Mouse (Mus musculus) hindbrain, embryonic 13.5 days (tissue): ENCODE results near the gene Kirrel2. TPM values are rescaled to one million over a fixed set of nuclear protein-coding genes. Genes with fewer than 3 reads are reported as not detected.
"Not testable (repeated sequence)": the region's sequence is repeated elsewhere in the genome, so short reads cannot be mapped to it uniquely, and the experiment has no call there.

Experiments
- ATAC-seq: fragments of 200-750 bp; cut with Nextera tagmentation; 2 replicates; pipeline ENCODE4 v1.8.0; 2017; ENCODE audit warnings: moderate TSS enrichment; ENCODE audit not compliant: low FRiP score
- H3K27ac ChIP-seq: fragments of 300-500 bp; sonication (generic); 2 replicates; pipeline ENCODE4 v1.5.1; 2015; ENCODE audit warnings: inconsistent platforms, mild to moderate bottlenecking, moderate library complexity
- H3K27me3 ChIP-seq: fragments of 300-500 bp; sonication (generic); 2 replicates; pipeline ENCODE4 v1.6.1; 2015; ENCODE audit warnings: mild to moderate bottlenecking, inconsistent platforms
- H3K36me3 ChIP-seq: fragments of 300-500 bp; sonication (generic); 2 replicates; pipeline ENCODE4 v1.6.1; 2015; ENCODE audit warnings: mild to moderate bottlenecking, inconsistent platforms
- H3K4me1 ChIP-seq: fragments of 300-500 bp; sonication (generic); replicated peaks from 2 replicates; pipeline ENCODE4 v1.6.1; 2015; ENCODE audit warnings: inconsistent platforms
- H3K4me2 ChIP-seq: fragments of 300-500 bp; sonication (generic); 2 replicates; pipeline ENCODE4 v1.6.1; 2015; ENCODE audit warnings: inconsistent platforms, mild to moderate bottlenecking, moderate library complexity
- H3K4me3 ChIP-seq: fragments of 300-500 bp; sonication (generic); 2 replicates; pipeline ENCODE4 v1.5.1; 2015; ENCODE audit warnings: mild to moderate bottlenecking, inconsistent platforms
- H3K9ac ChIP-seq: fragments of 300-500 bp; sonication (generic); 2 replicates; pipeline ENCODE4 v1.6.1; 2015; ENCODE audit warnings: mild to moderate bottlenecking, inconsistent platforms
- H3K9me3 ChIP-seq: fragments of 300-500 bp; sonication (generic); 2 replicates; pipeline ENCODE4 v1.6.1; 2016; ENCODE audit warnings: inconsistent platforms
- WGBS: fragments of 180-500 bp; shearing (Covaris S2); methylation state at CpG from one replicate; pipeline ENCODE4 v1.1.7; 2015; 5-methylcytosine and 5-hydroxymethylcytosine counted together
- polyA plus RNA-seq: library from polyadenylated mRNA; unstranded; fragments of >200 nt; fragmentation: Nextera tagmentation; extraction: Ambion mirVana; gene quantifications from 2 replicates; pipeline ENCODE4 v1.2.1, GENCODE M21; 2015

Kirrel2 gene
- 6.6 and 10.0 TPM in 2 replicates for polyA plus RNA-seq

GRCm38 (mm10) chr7:30457629-30458330, at the start of gene Kirrel2, which contains the start of gene Nphs1:
Gene Kirrel2, minus strand, starts transcription at chr7:30457690.
Gene Nphs1, plus strand, starts transcription at chr7:30458315.
- peak; percentile 85 for ATAC-seq
- H3K36me3 ChIP-seq: no peaks in the 10 kb centered on the region
- WGBS: 2% methylated on average over 16 of the region's 16 CpGs

GRCm38 (mm10) chr7:30501159-30501558, 43.7 kb upstream of the Kirrel2 start:
- H3K4me3 ChIP-seq, H3K9me3 ChIP-seq, H3K27ac ChIP-seq, H3K36me3 ChIP-seq, H3K27me3 ChIP-seq, H3K4me2 ChIP-seq, ATAC-seq, H3K9ac ChIP-seq, H3K4me1 ChIP-seq: not testable (repeated sequence)
- WGBS: 81% methylated on average over 5 of the region's 5 CpGs

More at GRCm38 (mm10) chr7:30457629-30458330, at the start of gene Kirrel2, which contains the start of gene Nphs1:
- peaks cover 49% of the 10 kb centered on the region for H3K4me1 ChIP-seq
- peak within 1 kb of the TSS; percentile 64 for H3K27ac ChIP-seq
- no peaks in the 10 kb centered on the region for H3K9me3 ChIP-seq
- peak within 1 kb of the TSS; percentile 63 for H3K9ac ChIP-seq
- peak within 1 kb of the TSS; percentile 32 for H3K4me3 ChIP-seq
- H3K27me3 ChIP-seq: peaks cover 97% of the 10 kb centered on the region
- H3K4me2 ChIP-seq: peak within 1 kb of the TSS; percentile 57

- not testable (repeated sequence) for H3K9ac ChIP-seq, ATAC-seq, H3K4me3 ChIP-seq, H3K27me3 ChIP-seq, H3K9me3 ChIP-seq, H3K4me1 ChIP-seq, H3K27ac ChIP-seq, H3K4me2 ChIP-seq, H3K36me3 ChIP-seq
- WGBS: 62% methylated on average over 5 of the region's 5 CpGs
Measured at GRCm38 (mm10) chr7:30495506-30496042, 38.1 kb upstream of the Kirrel2 start.

- peaks cover 9% of the 10 kb centered on the region; the same call in 1 of the 2 replicates for H3K27me3 ChIP-seq
- WGBS: 48% methylated on average over 11 of the region's 11 CpGs
- H3K4me2 ChIP-seq: no peak within 1 kb of the TSS
- no peaks in the 10 kb centered on the region for H3K9me3 ChIP-seq
- no peaks in the 10 kb centered on the region for H3K36me3 ChIP-seq
- H3K27ac ChIP-seq: no peak within 1 kb of the TSS
- H3K4me1 ChIP-seq: no peaks in the 10 kb centered on the region
- no peak for ATAC-seq
- no peak within 1 kb of the TSS for H3K4me3 ChIP-seq
- no peak within 1 kb of the TSS for H3K9ac ChIP-seq
Measured at GRCm38 (mm10) chr7:30493401-30493931, 36.0 kb upstream of the Kirrel2 start, which contains the start of gene Prodh2. Gene Prodh2, plus strand, starts transcription at chr7:30493622.

GRCm38 (mm10) chr7:30492765-30493164, 35.3 kb upstream of the Kirrel2 start:
- WGBS: 11% methylated on average over 4 of the region's 4 CpGs
- H3K9ac ChIP-seq: no peak overlapping the region

GRCm38 (mm10) chr7:30490957-30491307, 33.4 kb upstream of the Kirrel2 start:
- Histone ChIP-seq H3K27ac (no peak overlapping the region), H3K36me3 (no peaks in the 10 kb centered on the region), H3K9ac (no peak overlapping the region), H3K4me3 (no peak overlapping the region), H3K4me1 (no peaks in the 10 kb centered on the region), H3K4me2 (no peak overlapping the region), H3K27me3 (peaks cover 9% of the 10 kb centered on the region; the same call in 1 of the 2 replicates), H3K9me3 (no peaks in the 10 kb centered on the region)
- WGBS: 23% methylated on average over 6 of the region's 6 CpGs
- no peak for ATAC-seq

More at GRCm38 (mm10) chr7:30492765-30493164, 35.3 kb upstream of the Kirrel2 start:
- Histone ChIP-seq H3K4me3 (no peak overlapping the region), H3K36me3 (no peaks in the 10 kb centered on the region), H3K4me1 (no peaks in the 10 kb centered on the region), H3K27me3 (peaks cover 9% of the 10 kb centered on the region; the same call in 1 of the 2 replicates), H3K4me2 (no peak overlapping the region), H3K9me3 (no peaks in the 10 kb centered on the region), H3K27ac (no peak overlapping the region)
- no peak for ATAC-seq

- H3K4me2 ChIP-seq: no peak overlapping the region
- no peak overlapping the region for H3K27ac ChIP-seq
- H3K4me3 ChIP-seq: no peak overlapping the region
- no peak overlapping the region for H3K9ac ChIP-seq
- no peaks in the 10 kb centered on the region for H3K9me3 ChIP-seq
- H3K4me1 ChIP-seq: no peaks in the 10 kb centered on the region
- ATAC-seq: no peak
- H3K27me3 ChIP-seq: peaks cover 11% of the 10 kb centered on the region; the same call in 1 of the 2 replicates
- H3K36me3 ChIP-seq: no peaks in the 10 kb centered on the region
- WGBS: 31% methylated on average over 16 of the region's 16 CpGs
Measured at GRCm38 (mm10) chr7:30490251-30490956, 32.9 kb upstream of the Kirrel2 start.

GRCm38 (mm10) chr7:30484250-30484649, 26.8 kb upstream of the Kirrel2 start:
- no peak overlapping the region for H3K4me2 ChIP-seq
- ATAC-seq: no peak
- H3K4me3 ChIP-seq: no peak overlapping the region
- H3K4me1 ChIP-seq: no peaks in the 10 kb centered on the region
- H3K36me3 ChIP-seq: no peaks in the 10 kb centered on the region
- no peak overlapping the region for H3K27ac ChIP-seq
- H3K27me3 ChIP-seq: peaks cover 28% of the 10 kb centered on the region
- no peaks in the 10 kb centered on the region for H3K9me3 ChIP-seq
- WGBS: 20% methylated on average over 8 of the region's 8 CpGs
- H3K9ac ChIP-seq: no peak overlapping the region

GRCm38 (mm10) chr7:30477415-30478381, 20.2 kb upstream of the Kirrel2 start:
- Histone ChIP-seq H3K4me3 (peak overlapping the region; percentile 35), H3K36me3 (no peaks in the 10 kb centered on the region), H3K9ac (peak overlapping the region; percentile 60; the same call in 1 of the 2 replicates), H3K9me3 (no peaks in the 10 kb centered on the region), H3K27ac (0 out of 2 replicates have a peak overlapping the region, but pooled peaks have one; percentile 35), H3K27me3 (peaks cover 23% of the 10 kb centered on the region), H3K4me1 (peaks cover 10% of the 10 kb centered on the region), H3K4me2 (peak overlapping the region; percentile 58)
- ATAC-seq: peak; percentile 59; the same call in 1 of the 2 replicates
- WGBS: 8% methylated on average over 32 of the region's 32 CpGs

- not testable (repeated sequence) for H3K36me3 ChIP-seq, H3K9ac ChIP-seq, ATAC-seq, H3K4me2 ChIP-seq, H3K27ac ChIP-seq, H3K4me3 ChIP-seq, H3K4me1 ChIP-seq, H3K9me3 ChIP-seq
- 84% methylated on average over 6 of the region's 7 CpGs for WGBS
- peaks cover 17% of the 10 kb centered on the region for H3K27me3 ChIP-seq
Measured at GRCm38 (mm10) chr7:30476136-30476535, 18.6 kb upstream of the Kirrel2 start.

- Histone ChIP-seq H3K4me2 (no peak overlapping the region), H3K9me3 (no peaks in the 10 kb centered on the region), H3K27me3 (peaks cover 13% of the 10 kb centered on the region), H3K36me3 (no peaks in the 10 kb centered on the region), H3K4me3 (no peak overlapping the region), H3K9ac (no peak overlapping the region), H3K27ac (no peak overlapping the region), H3K4me1 (peaks cover 10% of the 10 kb centered on the region)
- WGBS: 73% methylated on average over 4 of the region's 4 CpGs
- ATAC-seq: no peak
Measured at GRCm38 (mm10) chr7:30474999-30475398, 17.5 kb upstream of the Kirrel2 start.
